Mouse (Mus musculus) neural tube, embryonic 14.5 days (tissue): ENCODE measurements around the gene Cirbp. TPM values are rescaled to one million over a fixed set of nuclear protein-coding genes. Genes with fewer than 3 reads are reported as not detected.

Experiments
- ATAC-seq: fragments of 200-750 bp; cut with Nextera tagmentation; 2 replicates; pipeline ENCODE4 v1.8.0; 2017; ENCODE audit warnings: low read depth, mild to moderate bottlenecking, moderate TSS enrichment, moderate library complexity
- H3K27ac ChIP-seq: fragments of 300-500 bp; sonication (generic); 2 replicates; pipeline ENCODE4 v1.5.1; 2014; ENCODE audit warnings: low read depth, mild to moderate bottlenecking, control low read depth, low read length, moderate library complexity, mixed read lengths
- H3K27me3 ChIP-seq: fragments of 300-500 bp; sonication (generic); 2 replicates; pipeline ENCODE4 v1.6.1; 2014; ENCODE audit warnings: low read length; ENCODE audit not compliant: control insufficient read depth, insufficient read depth
- H3K36me3 ChIP-seq: fragments of 300-500 bp; sonication (generic); 2 replicates; pipeline ENCODE4 v1.6.1; 2014; ENCODE audit warnings: low read length, mixed read lengths; ENCODE audit not compliant: control insufficient read depth, insufficient read depth
- H3K4me1 ChIP-seq: fragments of 300-500 bp; sonication (generic); 2 replicates; pipeline ENCODE4 v1.6.1; 2014; ENCODE audit warnings: low read length; ENCODE audit not compliant: control insufficient read depth, insufficient read depth
- H3K4me2 ChIP-seq: fragments of 300-500 bp; sonication (generic); 2 replicates; pipeline ENCODE4 v1.6.1; 2014; ENCODE audit warnings: mild to moderate bottlenecking, low read depth, low read length, control low read depth
- H3K4me3 ChIP-seq: fragments of 300-500 bp; sonication (generic); 2 replicates; pipeline ENCODE4 v1.5.1; 2014; ENCODE audit warnings: low read depth, low read length, control low read depth, mixed read lengths
- H3K9ac ChIP-seq: fragments of 300-500 bp; sonication (generic); replicated peaks from 2 replicates; pipeline ENCODE4 v1.6.1; 2014; ENCODE audit warnings: low read depth, mild to moderate bottlenecking, control low read depth, low read length, mixed read lengths
- H3K9me3 ChIP-seq: fragments of 300-500 bp; sonication (generic); 2 replicates; pipeline ENCODE4 v1.6.1; 2016; ENCODE audit warnings: low read length; ENCODE audit not compliant: control insufficient read depth
- WGBS: fragments of 180-500 bp; shearing (Covaris S2); extraction: QIAGEN DNeasy Blood & Tissue Kit; methylation state at CpG from one replicate; pipeline ENCODE4 v1.1.7; 2014; 5-methylcytosine and 5-hydroxymethylcytosine counted together
- polyA plus RNA-seq: library from polyadenylated mRNA; unstranded; fragments of >200 nt; fragmentation: Nextera tagmentation; extraction: Ambion mirVana; gene quantifications from 2 replicates; pipeline ENCODE4 v1.2.1, GENCODE M21; 2014

Cirbp gene
- polyA plus RNA-seq = 249 and 286 TPM in 2 replicates

DNA sequence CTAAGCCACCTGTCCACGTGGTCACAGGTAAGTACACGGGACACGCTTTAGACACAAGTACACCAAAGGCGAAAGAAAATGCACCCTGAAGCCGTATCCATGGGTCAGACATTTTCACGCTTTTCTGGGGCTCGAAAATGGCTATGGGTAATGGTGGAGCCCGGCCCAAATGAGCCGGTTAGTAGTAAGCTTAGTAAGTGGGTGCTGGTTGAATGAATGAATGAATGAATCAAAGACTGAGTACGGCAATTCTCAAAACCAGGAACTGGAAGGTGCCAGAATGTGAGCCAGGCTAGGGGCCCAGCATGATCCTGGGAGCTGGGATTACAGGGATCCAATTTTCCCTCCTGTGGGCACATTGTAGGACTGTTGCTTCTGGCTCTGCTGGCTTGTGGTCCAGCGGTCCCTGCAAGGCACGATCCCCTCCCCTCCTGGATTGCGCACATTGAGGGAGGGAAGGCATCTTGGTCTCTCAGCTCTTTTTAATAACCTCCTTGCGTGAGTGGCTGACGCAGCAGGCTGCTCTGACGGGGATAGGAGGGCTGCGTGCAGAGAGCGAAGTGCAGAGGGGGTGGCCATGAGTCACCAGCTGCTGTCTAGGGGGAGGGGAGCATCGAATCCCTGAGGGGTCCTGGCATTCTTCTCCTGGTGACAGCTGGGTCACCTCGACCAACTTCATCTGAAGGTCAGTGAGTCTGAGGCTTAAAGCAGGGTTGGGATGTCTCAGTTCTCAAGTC, at the start of gene Cirbp:
Cirbp (plus strand) TSS at position 594 of the 737 bp plus-strand sequence.
- WGBS = 10% methylated on average over 19 of the region's 20 CpGs
- H3K4me1 ChIP-seq = peaks cover 47% of the 10 kb centered on the region

DNA sequence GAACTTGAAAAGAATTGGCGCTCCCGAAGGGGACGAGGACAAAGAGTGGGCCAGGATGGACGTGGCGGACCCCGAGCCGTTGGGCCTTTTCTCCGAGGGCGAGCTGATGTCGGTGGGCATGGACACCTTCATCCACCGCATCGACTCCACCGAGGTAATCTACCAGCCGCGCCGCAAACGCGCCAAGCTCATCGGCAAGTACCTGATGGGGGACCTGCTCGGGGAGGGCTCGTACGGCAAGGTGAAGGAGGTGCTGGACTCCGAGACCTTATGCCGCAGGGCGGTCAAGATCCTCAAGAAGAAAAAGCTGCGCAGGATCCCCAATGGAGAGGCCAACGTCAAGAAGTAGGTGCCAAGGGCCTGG, 49.2 kb upstream of the Cirbp start:
- Histone ChIP-seq H3K36me3 (no peaks in the 10 kb centered on the region), H3K9me3 (no peaks in the 10 kb centered on the region), H3K27me3 (no peaks in the 10 kb centered on the region), H3K4me1 (peaks cover 35% of the 10 kb centered on the region), H3K4me3 (peak overlapping the region; percentile 97), H3K4me2 (peak overlapping the region; percentile 94), H3K27ac (no peak overlapping the region), H3K9ac (peak overlapping the region; percentile 83)
- 2% methylated on average over 27 of the region's 27 CpGs for WGBS
- ATAC-seq = no peak

More for the DNA sequence above, at the start of gene Cirbp:
- Histone ChIP-seq H3K9ac (peak within 1 kb of the TSS; percentile 74), H3K27me3 (no peaks in the 10 kb centered on the region), H3K4me2 (peak within 1 kb of the TSS; percentile 94), H3K4me3 (peak within 1 kb of the TSS; percentile 94), H3K27ac (peak within 1 kb of the TSS; percentile 90), H3K36me3 (peaks cover 10% of the 10 kb centered on the region), H3K9me3 (no peaks in the 10 kb centered on the region)
- ATAC-seq = peak; percentile 4; the same call in 1 of the 2 replicates

GRCm38 (mm10) chr10:80116927-80117691, 48.7 kb upstream of the Cirbp start:
- Histone ChIP-seq H3K4me1 (peaks cover 35% of the 10 kb centered on the region), H3K4me3 (peak overlapping the region; percentile 97), H3K9ac (peak overlapping the region; percentile 83), H3K27me3 (no peaks in the 10 kb centered on the region), H3K9me3 (no peaks in the 10 kb centered on the region), H3K4me2 (peak overlapping the region; percentile 94), H3K27ac (no peak overlapping the region), H3K36me3 (no peaks in the 10 kb centered on the region)
- ATAC-seq = no peak
- WGBS = 4% methylated on average over 29 of the region's 30 CpGs

- H3K4me3 ChIP-seq = peak overlapping the region; percentile 97
- H3K4me1 ChIP-seq = peaks cover 35% of the 10 kb centered on the region
- ATAC-seq = no peak
- H3K36me3 ChIP-seq = no peaks in the 10 kb centered on the region
- H3K27me3 ChIP-seq = no peaks in the 10 kb centered on the region
- H3K9ac ChIP-seq = peak overlapping the region; percentile 83; the same call in 1 of the 2 replicates
- no peaks in the 10 kb centered on the region for H3K9me3 ChIP-seq
- H3K4me2 ChIP-seq = peak overlapping the region; percentile 94
- 58% methylated on average over 1 of the region's 1 CpGs for WGBS
- no peak overlapping the region for H3K27ac ChIP-seq
These were observed 48.0 kb upstream of the Cirbp start for GRCm38 (mm10) chr10:80117736-80118135.

DNA sequence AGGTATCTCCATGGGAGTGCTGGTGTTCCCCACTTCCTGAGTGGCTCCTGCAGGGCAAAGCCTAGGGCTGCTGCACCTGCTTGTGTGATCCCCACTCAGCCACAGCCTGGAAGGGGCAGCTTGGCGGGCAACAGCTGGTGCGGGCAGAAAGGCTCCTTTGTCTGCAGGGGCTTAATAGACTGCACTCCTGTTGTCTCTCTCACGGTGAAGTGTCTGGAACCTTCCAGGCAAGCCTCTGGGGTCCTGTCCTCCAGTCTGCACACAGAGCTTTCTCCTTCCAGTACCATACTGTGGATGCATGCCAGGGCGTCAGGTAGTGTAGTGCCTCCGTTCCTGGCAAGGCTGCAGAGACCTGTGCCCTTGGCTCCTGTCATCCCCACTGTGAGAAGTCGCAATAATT, 47.2 kb upstream of the Cirbp start:
- no peak for ATAC-seq
- Histone ChIP-seq H3K27ac (no peak overlapping the region), H3K36me3 (no peaks in the 10 kb centered on the region), H3K9me3 (no peaks in the 10 kb centered on the region), H3K4me1 (peaks cover 35% of the 10 kb centered on the region), H3K4me2 (peak overlapping the region; percentile 94), H3K4me3 (peak overlapping the region; percentile 4; the same call in 1 of the 2 replicates), H3K27me3 (no peaks in the 10 kb centered on the region), H3K9ac (peak overlapping the region; percentile 21; the same call in 1 of the 2 replicates)
- WGBS = 44% methylated on average over 6 of the region's 6 CpGs

DNA sequence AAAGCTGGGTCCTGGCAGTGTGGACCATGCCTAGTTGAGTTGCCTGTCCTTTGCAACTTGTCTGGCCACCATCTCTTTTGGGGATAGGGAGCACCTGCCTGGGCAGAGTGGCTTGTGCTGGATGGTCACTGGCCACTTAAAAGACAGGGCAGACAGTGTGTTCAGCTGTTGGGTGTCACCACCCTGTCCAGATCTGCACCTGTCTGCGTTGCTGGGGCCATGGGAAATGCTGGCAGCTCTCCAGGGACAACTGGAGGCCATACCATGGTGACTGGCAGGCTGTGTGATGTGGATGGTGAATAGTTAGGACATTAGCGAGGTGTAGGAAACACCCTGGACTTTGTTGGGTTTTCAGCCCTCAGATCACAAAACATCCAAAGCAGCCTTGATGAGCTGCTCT, 45.6 kb upstream of the Cirbp start:
- H3K9ac ChIP-seq = no peak overlapping the region

GRCm38 (mm10) chr10:80121639-80122038, 44.1 kb upstream of the Cirbp start:
- no peak for ATAC-seq
- no peak overlapping the region for H3K27ac ChIP-seq

More for the DNA sequence above, 45.6 kb upstream of the Cirbp start:
- Histone ChIP-seq H3K4me2 (no peak overlapping the region), H3K4me1 (peaks cover 29% of the 10 kb centered on the region), H3K27ac (no peak overlapping the region), H3K36me3 (no peaks in the 10 kb centered on the region), H3K4me3 (no peak overlapping the region), H3K27me3 (no peaks in the 10 kb centered on the region), H3K9me3 (no peaks in the 10 kb centered on the region)
- 73% methylated on average over 2 of the region's 2 CpGs for WGBS
- ATAC-seq = no peak

DNA sequence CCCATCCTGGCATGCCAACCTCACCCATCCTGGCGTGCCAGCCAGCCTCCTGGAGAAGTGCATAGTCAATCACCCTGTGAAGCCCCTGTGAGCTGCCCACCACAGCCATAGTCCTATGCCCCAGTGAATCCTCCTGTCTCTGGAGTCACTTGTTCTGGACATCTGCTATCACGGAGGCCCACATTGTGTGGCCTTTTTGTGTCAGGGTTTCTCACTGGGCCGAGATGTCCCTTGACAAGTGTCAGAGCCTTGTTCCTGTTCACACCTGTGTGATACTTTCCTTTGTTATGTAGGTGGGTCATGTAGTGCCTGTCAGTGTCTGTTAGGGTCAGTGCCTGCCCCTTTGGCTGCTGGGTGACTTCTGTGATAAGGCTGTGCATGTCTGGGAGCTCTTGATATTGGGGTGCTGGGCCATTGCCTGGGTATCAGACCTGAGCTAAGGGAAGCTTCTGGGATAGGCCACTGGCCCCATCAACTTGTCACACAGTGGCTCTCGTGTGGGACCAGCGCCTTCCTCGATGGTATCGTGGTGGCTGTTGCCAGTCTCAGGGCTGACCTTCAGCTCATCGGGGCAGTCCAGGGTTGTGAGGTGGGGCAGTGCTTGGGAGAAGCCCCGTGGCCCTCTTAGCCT, 41.7 kb upstream of the Cirbp start:
- Histone ChIP-seq H3K27me3 (no peaks in the 10 kb centered on the region), H3K4me1 (0 out of 2 replicates have a peak, but pooled peaks cover 4% of the 10 kb centered on the region), H3K9ac (no peak overlapping the region), H3K4me2 (no peak overlapping the region), H3K4me3 (no peak overlapping the region), H3K36me3 (peaks cover 29% of the 10 kb centered on the region), H3K9me3 (no peaks in the 10 kb centered on the region), H3K27ac (no peak overlapping the region)
- no peak for ATAC-seq
- 95% methylated on average over 9 of the region's 9 CpGs for WGBS

More at GRCm38 (mm10) chr10:80121639-80122038, 44.1 kb upstream of the Cirbp start:
- no peaks in the 10 kb centered on the region for H3K9me3 ChIP-seq
- H3K36me3 ChIP-seq = peaks cover 7% of the 10 kb centered on the region
- no peaks in the 10 kb centered on the region for H3K27me3 ChIP-seq
- peaks cover 27% of the 10 kb centered on the region for H3K4me1 ChIP-seq
- no peak overlapping the region for H3K9ac ChIP-seq
- H3K4me2 ChIP-seq = no peak overlapping the region
- H3K4me3 ChIP-seq = no peak overlapping the region
- 95% methylated on average over 2 of the region's 2 CpGs for WGBS
